Mouse (Mus musculus): ENCODE results near the gene Hdac11. TPM values are rescaled to one million over a fixed set of nuclear protein-coding genes. Genes with fewer than 3 reads are reported as not detected.

Hdac11 gene
- polyA plus RNA-seq, 1 experiment = 39.3 TPM

DNA sequence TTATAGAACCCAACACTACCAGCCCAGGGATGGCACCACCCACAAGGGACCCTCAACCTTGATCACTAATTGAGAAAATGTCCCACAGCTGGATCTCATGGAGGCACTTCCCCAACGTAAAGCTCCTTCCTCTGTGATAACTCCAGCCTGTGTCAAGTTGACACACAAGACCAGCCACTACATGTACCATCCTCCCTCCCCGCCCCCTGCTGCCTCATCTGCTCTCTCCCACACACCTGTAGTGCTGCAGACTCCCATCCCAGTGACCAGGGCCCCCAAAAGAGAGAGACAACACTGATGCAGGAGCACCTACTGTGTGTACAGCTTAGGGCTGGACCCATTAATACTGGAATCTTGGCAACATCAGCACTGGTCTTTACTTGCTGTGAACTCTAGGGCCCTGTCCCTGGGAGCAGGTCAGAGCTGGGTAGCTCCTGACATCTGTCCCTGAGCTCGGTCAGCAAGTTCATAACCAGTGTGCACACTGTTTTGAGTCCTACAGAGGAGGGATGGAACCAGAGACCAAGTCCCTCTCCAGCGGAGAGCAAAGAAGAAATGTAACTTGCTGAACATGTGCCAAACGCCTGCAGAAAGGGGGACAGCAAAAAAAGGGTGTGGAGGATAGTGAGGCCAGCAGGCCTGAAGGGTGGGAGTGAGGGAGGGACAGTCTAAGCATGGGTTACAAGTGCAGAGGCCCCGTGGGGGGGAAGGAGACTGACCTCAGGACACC lies 5.2 kb downstream of the Hdac11 start:
- Histone ChIP-seq H3K36me3 (ENCODE audit: control insufficient read depth, insufficient read depth) (no peaks in the 10 kb centered on the region), H3K27me3 (ENCODE audit: control insufficient read depth, insufficient read depth, insufficient read length) (no peaks in the 10 kb centered on the region), H3K79me2 (ENCODE audit: control insufficient read depth, insufficient read depth) (no peaks in the 10 kb centered on the region), H3K4me3 (no peak overlapping the region), H3K4me2 (ENCODE audit: low read depth) (no peak overlapping the region), H3ac (ENCODE audit: control insufficient read depth, insufficient read length) (no peak overlapping the region)
- TF ChIP-seq E2F4 (IDR thresholded peaks at IDR 0.05; ENCODE audit: insufficient read depth) (no peak), MYOG (IDR thresholded peaks at IDR 0.05; ENCODE audit: control insufficient read depth in 1 of 3, insufficient read depth in 1 of 3, insufficient read length in 2 of 3, low read depth in 2 of 3) (no peak), POLR2AphosphoS2 (IDR thresholded peaks at IDR 0.05; ENCODE audit: insufficient read length, low read depth) (no peak), MAX (IDR thresholded peaks at IDR 0.05; ENCODE audit: low read depth) (no peak), TCF12 (IDR thresholded peaks at IDR 0.05; ENCODE audit: insufficient read depth, poor library complexity, severe bottlenecking) (no peak), REST (IDR thresholded peaks at IDR 0.05; ENCODE audit: insufficient read depth, insufficient read length) (no peak), TCF3 (IDR thresholded peaks at IDR 0.05; ENCODE audit: insufficient read length, low read depth) (no peak), USF1 (IDR thresholded peaks at IDR 0.05; ENCODE audit: low read depth) (no peak), MYOD1 (IDR thresholded peaks at IDR 0.05; ENCODE audit: control insufficient read depth in 1 of 3, insufficient read length in 2 of 3, low read depth in 2 of 3) (no peak), CEBPB (IDR thresholded peaks at IDR 0.05; ENCODE audit: insufficient read depth, poor library complexity, severe bottlenecking) (no peak), POLR2A (IDR thresholded peaks at IDR 0.05; ENCODE audit: insufficient read length, low read depth) (no peak), SRF (IDR thresholded peaks at IDR 0.05; ENCODE audit: control insufficient read depth, insufficient read length, low read depth) (no peak)

DNA sequence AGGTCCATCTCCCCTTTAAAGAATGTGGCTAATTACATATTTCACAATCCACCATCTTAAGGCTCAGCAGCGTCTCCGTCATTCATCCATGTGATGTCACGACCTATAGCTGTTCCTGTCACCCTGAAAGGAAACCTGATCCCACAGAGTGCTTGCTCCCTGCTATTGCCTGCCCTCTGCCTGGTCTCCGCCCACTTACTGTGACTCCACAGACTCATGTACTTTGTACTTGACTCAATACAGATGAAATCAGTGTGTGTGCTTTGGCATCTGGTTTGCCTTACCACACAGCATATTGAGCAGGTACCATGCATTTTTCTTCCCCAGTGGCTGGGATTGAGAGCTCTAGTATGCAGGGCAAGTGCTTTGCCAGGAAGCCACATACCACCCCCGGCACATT lies 5.8 kb downstream of the Hdac11 start:
- no peak for TF ChIP-seq USF1 (IDR thresholded peaks at IDR 0.05; ENCODE audit: low read depth)
- no peak for TF ChIP-seq MAX (IDR thresholded peaks at IDR 0.05; ENCODE audit: low read depth)
- TF ChIP-seq CEBPB (IDR thresholded peaks at IDR 0.05; ENCODE audit: insufficient read depth, poor library complexity, severe bottlenecking) = no peak
- no peak for TF ChIP-seq MYOG (IDR thresholded peaks at IDR 0.05; ENCODE audit: control insufficient read depth in 1 of 3, insufficient read depth in 1 of 3, insufficient read length in 2 of 3, low read depth in 2 of 3)
- TF ChIP-seq REST (IDR thresholded peaks at IDR 0.05; ENCODE audit: insufficient read depth, insufficient read length) = no peak
- TF ChIP-seq TCF3 (IDR thresholded peaks at IDR 0.05; ENCODE audit: insufficient read length, low read depth) = no peak
- no peak for TF ChIP-seq SRF (IDR thresholded peaks at IDR 0.05; ENCODE audit: control insufficient read depth, insufficient read length, low read depth)
- no peak for TF ChIP-seq POLR2AphosphoS2 (IDR thresholded peaks at IDR 0.05; ENCODE audit: insufficient read length, low read depth)
- no peak for TF ChIP-seq E2F4 (IDR thresholded peaks at IDR 0.05; ENCODE audit: insufficient read depth)
- no peak for TF ChIP-seq TCF12 (IDR thresholded peaks at IDR 0.05; ENCODE audit: insufficient read depth, poor library complexity, severe bottlenecking)
- TF ChIP-seq MYOD1 (IDR thresholded peaks at IDR 0.05; ENCODE audit: control insufficient read depth in 1 of 3, insufficient read length in 2 of 3, low read depth in 2 of 3) = no peak
- TF ChIP-seq POLR2A (IDR thresholded peaks at IDR 0.05; ENCODE audit: insufficient read length, low read depth) = no peak
- H3ac ChIP-seq (ENCODE audit: control insufficient read depth, insufficient read length) = no peak overlapping the region
- no peak overlapping the region for H3K4me2 ChIP-seq (ENCODE audit: low read depth)
- no peaks in the 10 kb centered on the region for H3K27me3 ChIP-seq (ENCODE audit: control insufficient read depth, insufficient read depth, insufficient read length)
- no peaks in the 10 kb centered on the region for H3K79me2 ChIP-seq (ENCODE audit: control insufficient read depth, insufficient read depth)
- H3K36me3 ChIP-seq (ENCODE audit: control insufficient read depth, insufficient read depth) = no peaks in the 10 kb centered on the region
- no peak overlapping the region for H3K4me3 ChIP-seq

DNA sequence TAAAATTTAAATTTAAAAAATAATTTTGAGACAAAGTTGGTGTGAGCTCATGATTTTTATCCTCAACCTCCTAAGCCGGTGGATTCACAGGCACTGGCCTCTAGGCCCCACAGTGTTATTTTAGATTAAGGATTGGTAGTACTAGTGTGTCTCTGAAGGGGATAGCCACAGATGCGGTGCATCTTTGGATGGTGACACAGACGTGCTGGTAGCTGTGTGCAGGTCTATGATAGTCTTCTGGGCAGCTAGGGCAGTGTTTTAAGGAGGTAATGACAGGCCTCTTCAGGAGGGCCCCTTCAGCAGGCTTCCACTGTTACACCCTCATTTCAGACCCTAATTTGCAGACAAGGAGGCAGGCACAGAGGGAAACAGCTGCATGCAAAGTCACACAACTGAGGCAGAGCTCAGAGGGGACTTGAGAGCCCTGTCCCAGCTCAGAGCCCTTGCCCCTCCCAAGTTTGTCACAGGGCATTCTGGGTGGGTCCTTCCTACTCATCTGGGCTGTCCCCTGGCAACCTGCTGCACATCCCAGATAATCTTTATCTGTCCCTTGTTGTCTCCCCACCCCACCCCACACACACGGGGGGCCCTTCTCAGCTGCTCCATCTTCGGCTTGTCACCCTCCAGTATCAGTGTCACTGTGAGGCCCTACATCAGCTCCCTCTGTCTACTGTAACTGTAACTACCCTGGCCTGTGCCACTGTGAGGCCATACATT lies 6.9 kb downstream of the Hdac11 start:
- Histone ChIP-seq H3ac (ENCODE audit: control insufficient read depth, insufficient read length) (no peak overlapping the region), H3K79me2 (ENCODE audit: control insufficient read depth, insufficient read depth) (no peaks in the 10 kb centered on the region), H3K27me3 (ENCODE audit: control insufficient read depth, insufficient read depth, insufficient read length) (no peaks in the 10 kb centered on the region), H3K36me3 (ENCODE audit: control insufficient read depth, insufficient read depth) (no peaks in the 10 kb centered on the region), H3K4me2 (ENCODE audit: low read depth) (no peak overlapping the region), H3K4me3 (no peak overlapping the region)
- no peak for TF ChIP-seq USF1 (IDR thresholded peaks at IDR 0.05; ENCODE audit: low read depth)
- TF ChIP-seq TCF12 (IDR thresholded peaks at IDR 0.05; ENCODE audit: insufficient read depth, poor library complexity, severe bottlenecking) = no peak
- peak; percentile 20 for TF ChIP-seq POLR2AphosphoS2 (IDR thresholded peaks at IDR 0.05; ENCODE audit: insufficient read length, low read depth)

DNA sequence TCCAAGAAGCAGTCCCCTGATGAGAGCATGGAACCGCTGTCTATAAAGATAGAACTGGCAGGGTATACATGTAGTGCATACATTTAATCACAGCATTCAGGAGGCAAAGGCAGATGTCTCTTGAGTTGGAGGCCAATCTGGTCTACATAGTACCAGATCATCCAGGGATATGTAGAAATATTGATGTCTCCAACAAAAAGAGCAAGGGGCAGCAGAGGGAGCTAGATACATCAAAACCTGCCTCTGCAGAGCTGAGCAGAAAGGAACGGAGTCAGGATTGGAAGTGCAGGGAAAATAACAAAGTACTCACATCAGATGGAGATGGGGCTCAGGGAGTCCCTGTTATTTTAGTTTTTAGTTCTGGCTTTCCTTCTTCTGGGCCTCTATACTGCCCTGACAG lies 8.1 kb downstream of the Hdac11 start:
- H3K4me3 ChIP-seq = no peak overlapping the region
- TF ChIP-seq SRF (IDR thresholded peaks at IDR 0.05; ENCODE audit: control insufficient read depth, insufficient read length, low read depth) = no peak
- TF ChIP-seq POLR2AphosphoS2 (IDR thresholded peaks at IDR 0.05; ENCODE audit: insufficient read length, low read depth) = no peak
- TF ChIP-seq REST (IDR thresholded peaks at IDR 0.05; ENCODE audit: insufficient read depth, insufficient read length) = no peak
- TF ChIP-seq E2F4 (IDR thresholded peaks at IDR 0.05; ENCODE audit: insufficient read depth) = no peak
- TF ChIP-seq CEBPB (IDR thresholded peaks at IDR 0.05; ENCODE audit: insufficient read depth, poor library complexity, severe bottlenecking) = no peak
- TF ChIP-seq TCF3 (IDR thresholded peaks at IDR 0.05; ENCODE audit: insufficient read length, low read depth) = no peak
- no peak for TF ChIP-seq MYOD1 (IDR thresholded peaks at IDR 0.05; ENCODE audit: control insufficient read depth in 1 of 3, insufficient read length in 2 of 3, low read depth in 2 of 3)
- TF ChIP-seq MAX (IDR thresholded peaks at IDR 0.05; ENCODE audit: low read depth) = no peak
- no peak for TF ChIP-seq TCF12 (IDR thresholded peaks at IDR 0.05; ENCODE audit: insufficient read depth, poor library complexity, severe bottlenecking)
- no peak for TF ChIP-seq POLR2A (IDR thresholded peaks at IDR 0.05; ENCODE audit: insufficient read length, low read depth)
- TF ChIP-seq USF1 (IDR thresholded peaks at IDR 0.05; ENCODE audit: low read depth) = no peak
- TF ChIP-seq MYOG (IDR thresholded peaks at IDR 0.05; ENCODE audit: control insufficient read depth in 1 of 3, insufficient read depth in 1 of 3, insufficient read length in 2 of 3, low read depth in 2 of 3) = no peak
- H3K27me3 ChIP-seq (ENCODE audit: control insufficient read depth, insufficient read depth, insufficient read length) = no peaks in the 10 kb centered on the region
- H3K79me2 ChIP-seq (ENCODE audit: control insufficient read depth, insufficient read depth) = no peaks in the 10 kb centered on the region
- H3K36me3 ChIP-seq (ENCODE audit: control insufficient read depth, insufficient read depth) = no peaks in the 10 kb centered on the region
- no peak overlapping the region for H3ac ChIP-seq (ENCODE audit: control insufficient read depth, insufficient read length)
- no peak overlapping the region for H3K4me2 ChIP-seq (ENCODE audit: low read depth)
